Mouse (Mus musculus): Measurements from ENCODE around the gene Ccr1l1. TPM values are rescaled to one million over a fixed set of nuclear protein-coding genes. Genes with fewer than 3 reads are reported as not detected.
"Not testable (repeated sequence)": the region's sequence is repeated elsewhere in the genome, so short reads cannot be mapped to it uniquely, and the experiment has no call there.

Gene Ccr1l1
- total and polyA plus RNA-seq, 2 experiments from 2014 or later: not detected

DNA sequence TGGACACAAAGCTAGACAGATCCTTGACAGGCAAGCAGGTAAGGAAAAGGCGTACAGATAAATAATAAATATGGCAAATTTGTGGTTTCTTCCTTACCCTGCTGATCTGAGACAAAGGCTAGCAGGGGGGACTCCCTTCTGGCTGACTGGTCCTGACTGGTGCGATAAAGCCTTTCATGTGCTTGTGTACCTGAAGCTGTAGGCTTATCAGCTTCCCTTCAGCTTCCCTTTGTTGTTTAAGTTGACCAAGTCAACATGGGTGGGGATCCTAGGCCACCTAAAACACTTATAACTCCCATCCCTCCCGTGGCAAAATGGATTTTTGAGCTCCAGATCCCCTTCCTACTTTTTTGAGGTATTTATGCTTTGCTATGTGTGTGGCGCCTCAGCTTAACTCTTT is 3.7 kb upstream of the Ccr1l1 start:
- Histone ChIP-seq H3K4me3 (ENCODE audit: low read depth, low read length) (no peak overlapping the region), H3K9me3 (ENCODE audit: low read length) (no peaks in the 10 kb centered on the region), H3K27ac (ENCODE audit: low read depth, low read length) (no peak overlapping the region), H3K9ac (no peak overlapping the region), H3K27me3 (ENCODE audit: insufficient read depth, low read length) (no peaks in the 10 kb centered on the region), H3K4me1 (ENCODE audit: insufficient read depth) (no peaks in the 10 kb centered on the region), H3K36me3 (ENCODE audit: insufficient read depth) (no peaks in the 10 kb centered on the region), H3K4me2 (ENCODE audit: low read depth) (no peak overlapping the region)
- WGBS: 74% methylated on average over 4 of the region's 4 CpGs
- no peak for TF ChIP-seq CTCF (IDR thresholded peaks at IDR 0.05; ENCODE audit: low read depth)
- DNase-seq (no peak), ATAC-seq (no peak)

DNA sequence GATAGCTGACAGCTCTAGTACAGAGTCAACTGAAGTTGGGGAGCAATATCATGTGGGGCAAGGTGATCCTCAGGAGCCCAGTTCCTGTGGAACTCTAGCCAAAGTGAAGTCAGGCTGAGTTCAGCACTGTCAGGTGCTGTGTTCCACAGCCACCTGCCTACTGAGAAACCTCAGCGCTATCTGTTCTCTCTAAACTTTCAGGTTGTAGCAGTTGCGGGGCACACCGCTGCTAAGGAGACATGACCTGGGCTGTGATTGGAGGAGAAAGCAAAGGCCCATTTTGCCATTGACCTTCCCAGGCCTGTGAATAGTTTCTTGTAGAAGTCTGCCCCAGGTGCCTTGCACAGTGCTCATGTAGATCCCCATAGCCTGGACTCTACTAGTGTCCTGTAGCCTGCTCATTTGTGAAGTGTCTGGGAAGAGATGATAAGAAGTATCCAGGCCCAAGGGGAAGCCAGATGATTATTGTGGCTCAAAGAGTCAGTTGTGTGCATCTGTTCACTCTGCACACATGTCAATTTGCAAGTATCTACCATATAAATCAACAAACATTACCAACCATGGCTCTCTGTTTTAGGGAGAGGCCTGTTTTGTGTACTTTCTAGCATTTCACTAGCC is 2.8 kb upstream of the Ccr1l1 start:
- not testable (repeated sequence) for H3K4me3 ChIP-seq (ENCODE audit: low read depth, low read length); H3K36me3 ChIP-seq (ENCODE audit: insufficient read depth); H3K27me3 ChIP-seq (ENCODE audit: insufficient read depth, low read length); H3K4me2 ChIP-seq (ENCODE audit: low read depth); H3K4me1 ChIP-seq (ENCODE audit: insufficient read depth); H3K9ac ChIP-seq; DNase-seq; H3K9me3 ChIP-seq (ENCODE audit: low read length); ATAC-seq; H3K27ac ChIP-seq (ENCODE audit: low read depth, low read length)
- WGBS: no CpG with 5 or more reads among the region's 3 CpGs

DNA sequence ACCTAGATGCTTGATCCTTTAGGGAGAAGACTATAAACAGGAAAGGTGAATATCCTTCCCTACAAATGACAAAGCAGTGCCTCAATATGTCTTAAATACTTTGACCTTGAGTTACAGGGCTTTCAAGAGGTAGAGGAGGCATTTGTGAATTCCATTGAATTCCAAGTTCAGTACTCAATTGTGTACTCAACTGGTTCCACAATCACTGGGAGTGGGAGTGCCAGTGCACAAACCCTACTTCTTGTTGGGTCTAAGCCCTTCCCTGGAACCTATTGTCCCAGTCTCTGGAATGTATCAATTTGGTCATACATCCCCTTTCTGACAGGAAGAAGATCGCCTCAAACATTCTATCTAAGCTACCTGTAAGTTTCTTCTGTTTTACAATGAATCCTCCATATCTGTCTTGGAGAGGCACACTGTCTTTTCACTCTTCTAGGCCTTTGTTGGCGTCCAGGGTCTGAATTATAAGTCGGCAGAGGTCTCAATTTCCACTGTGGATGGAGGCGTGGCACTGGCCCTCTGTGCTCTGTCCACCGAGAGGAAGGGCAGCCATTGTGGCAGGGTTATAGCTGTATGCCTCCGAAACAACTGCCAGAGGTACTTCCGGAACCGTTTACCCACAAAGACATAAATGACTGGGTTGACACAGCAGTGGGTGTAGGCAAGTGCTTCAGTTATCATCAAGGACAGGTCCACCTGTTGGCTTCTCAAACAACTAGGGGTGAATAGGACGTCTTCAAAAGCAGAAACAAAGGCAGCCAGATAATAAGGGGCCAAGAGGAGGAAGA is 1.1 kb downstream of the Ccr1l1 start:
- H3K27me3 ChIP-seq (ENCODE audit: insufficient read depth, low read length): no peaks in the 10 kb centered on the region
- no peak for TF ChIP-seq CTCF (IDR thresholded peaks at IDR 0.05; ENCODE audit: low read depth)
- ATAC-seq: no peak

GRCm38 (mm10) chr9:123975630-123976029 is 2.6 kb downstream of the Ccr1l1 start:
- no peak for TF ChIP-seq CTCF (IDR thresholded peaks at IDR 0.05; ENCODE audit: low read depth)
- Histone ChIP-seq H3K27me3 (ENCODE audit: insufficient read depth, low read length) (no peaks in the 10 kb centered on the region), H3K27ac (ENCODE audit: low read depth, low read length) (no peak overlapping the region), H3K9me3 (ENCODE audit: low read length) (no peaks in the 10 kb centered on the region), H3K36me3 (ENCODE audit: insufficient read depth) (no peaks in the 10 kb centered on the region), H3K4me1 (ENCODE audit: insufficient read depth) (no peaks in the 10 kb centered on the region), H3K4me2 (ENCODE audit: low read depth) (no peak overlapping the region), H3K9ac (no peak overlapping the region), H3K4me3 (ENCODE audit: low read depth, low read length) (no peak overlapping the region)
- no peak for ATAC-seq
- no peak for DNase-seq
- WGBS: 84% methylated on average over 2 of the region's 2 CpGs

More for the DNA sequence above, 1.1 kb downstream of the Ccr1l1 start:
- no peak overlapping the region for H3K4me3 ChIP-seq (ENCODE audit: low read depth, low read length)
- 81% methylated on average over 9 of the region's 9 CpGs for WGBS
- DNase-seq: no peak
- H3K27ac ChIP-seq (ENCODE audit: low read depth, low read length): no peak overlapping the region
- H3K4me2 ChIP-seq (ENCODE audit: low read depth): no peak overlapping the region
- no peak overlapping the region for H3K9ac ChIP-seq
- H3K9me3 ChIP-seq (ENCODE audit: low read length): no peaks in the 10 kb centered on the region
- no peaks in the 10 kb centered on the region for H3K36me3 ChIP-seq (ENCODE audit: insufficient read depth)
- no peaks in the 10 kb centered on the region for H3K4me1 ChIP-seq (ENCODE audit: insufficient read depth)

GRCm38 (mm10) chr9:123968290-123968912 is 9.8 kb downstream of the Ccr1l1 start, which contains the start of gene Ccr1:
TSS of gene Ccr1 (minus strand) at chr9:123968692.
- no peak for DNase-seq
- 79% methylated on average over 1 of the region's 1 CpGs for WGBS

DNA sequence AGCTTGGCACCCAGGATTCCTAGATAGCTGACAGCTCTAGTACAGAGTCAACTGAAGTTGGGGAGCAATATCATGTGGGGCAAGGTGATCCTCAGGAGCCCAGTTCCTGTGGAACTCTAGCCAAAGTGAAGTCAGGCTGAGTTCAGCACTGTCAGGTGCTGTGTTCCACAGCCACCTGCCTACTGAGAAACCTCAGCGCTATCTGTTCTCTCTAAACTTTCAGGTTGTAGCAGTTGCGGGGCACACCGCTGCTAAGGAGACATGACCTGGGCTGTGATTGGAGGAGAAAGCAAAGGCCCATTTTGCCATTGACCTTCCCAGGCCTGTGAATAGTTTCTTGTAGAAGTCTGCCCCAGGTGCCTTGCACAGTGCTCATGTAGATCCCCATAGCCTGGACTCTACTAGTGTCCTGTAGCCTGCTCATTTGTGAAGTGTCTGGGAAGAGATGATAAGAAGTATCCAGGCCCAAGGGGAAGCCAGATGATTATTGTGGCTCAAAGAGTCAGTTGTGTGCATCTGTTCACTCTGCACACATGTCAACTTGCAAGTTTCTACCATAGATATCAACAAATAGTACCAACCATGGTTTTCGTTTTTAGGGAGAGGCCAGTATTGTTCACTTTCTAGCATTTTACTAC is 11.2 kb downstream of the Ccr1l1 start:
- H3K9ac ChIP-seq, ATAC-seq: not testable (repeated sequence)
- WGBS: 73% methylated on average over 1 of the region's 4 CpGs

More at GRCm38 (mm10) chr9:123968290-123968912, 9.8 kb downstream of the Ccr1l1 start, which contains the start of gene Ccr1:
- H3K27me3 ChIP-seq (ENCODE audit: insufficient read depth, low read length): no peaks in the 10 kb centered on the region
- H3K4me2 ChIP-seq (ENCODE audit: low read depth): no peak within 1 kb of the TSS
- no peaks in the 10 kb centered on the region for H3K9me3 ChIP-seq (ENCODE audit: low read length)
- H3K9ac ChIP-seq: no peak within 1 kb of the TSS
- no peak within 1 kb of the TSS for H3K4me3 ChIP-seq (ENCODE audit: low read depth, low read length)
- TF ChIP-seq CTCF (IDR thresholded peaks at IDR 0.05; ENCODE audit: low read depth): no peak
- H3K36me3 ChIP-seq (ENCODE audit: insufficient read depth): no peaks in the 10 kb centered on the region
- no peaks in the 10 kb centered on the region for H3K4me1 ChIP-seq (ENCODE audit: insufficient read depth)
- H3K27ac ChIP-seq (ENCODE audit: low read depth, low read length): no peak within 1 kb of the TSS
- no peak for ATAC-seq

More for the DNA sequence above, 11.2 kb downstream of the Ccr1l1 start:
- not testable (repeated sequence) for H3K4me2 ChIP-seq (ENCODE audit: low read depth); H3K4me1 ChIP-seq (ENCODE audit: insufficient read depth); H3K27ac ChIP-seq (ENCODE audit: low read depth, low read length); H3K36me3 ChIP-seq (ENCODE audit: insufficient read depth); H3K9me3 ChIP-seq (ENCODE audit: low read length); H3K27me3 ChIP-seq (ENCODE audit: insufficient read depth, low read length); H3K4me3 ChIP-seq (ENCODE audit: low read depth, low read length); DNase-seq

Data from forebrain, postnatal 0 days (tissue).